Mouse (Mus musculus): ENCODE data around the gene Dpp7. TPM values are rescaled to one million over a fixed set of nuclear protein-coding genes. Genes with fewer than 3 reads are reported as not detected.

The Dpp7 gene
- total RNA-seq, 1 experiment = 60.2 TPM

GRCm38 (mm10) chr2:25311491-25311891 lies 44.7 kb downstream of the Dpp7 start:
- H3K4me1 ChIP-seq (ENCODE audit: control insufficient read depth in 2 of 2, insufficient read depth in 2 of 2, low read length in 2 of 2, poor library complexity in 1 of 2) = peaks cover 3 to 16% of the 10 kb centered on the region in 2 experiments; a peak in 3 of 4 replicates
- no peak overlapping the region for H3K27ac ChIP-seq (ENCODE audit: insufficient read depth, low read depth, low read length, poor library complexity, severe bottlenecking)
- in situ Hi-C loops (cut with MboI; ENCODE audit: low sequenced_read_pairs in 2 of 2, unreplicated experiment in 2 of 2) = no loop called here
- no peaks in the 10 kb centered on the region for H3K9me3 ChIP-seq (ENCODE audit: control insufficient read depth, insufficient read depth, low read depth, low read length)
- peak overlapping the region; percentile 64 to 82 for H3K4me3 ChIP-seq (ENCODE audit: insufficient read depth in 1 of 2, low read depth in 1 of 2, low read length in 2 of 2, poor library complexity in 1 of 2, severe bottlenecking in 1 of 2)
- no peaks in the 10 kb centered on the region for H3K36me3 ChIP-seq (ENCODE audit: control insufficient read depth, insufficient read depth, low read length, poor library complexity, severe bottlenecking)
- no peak for DNase-seq (ENCODE audit: low read depth, low spot score)
- no peak for TF ChIP-seq HCFC1 (IDR thresholded peaks at IDR 0.05; ENCODE audit: borderline replicate concordance, insufficient read depth, low read length)
- TF ChIP-seq ZNF384 (IDR thresholded peaks at IDR 0.05; ENCODE audit: low read depth, low read length) = no peak
- no peak for TF ChIP-seq ZC3H11A (IDR thresholded peaks at IDR 0.05; ENCODE audit: borderline replicate concordance, low read depth, low read length)
- no peak for TF ChIP-seq MAFK (IDR thresholded peaks at IDR 0.05; ENCODE audit: insufficient read depth, low read depth, low read length)
- TF ChIP-seq CHD2 (IDR thresholded peaks at IDR 0.05; ENCODE audit: low read depth, low read length) = no peak
- H3K9ac ChIP-seq (ENCODE audit: insufficient read depth, low read depth, low read length, poor library complexity, severe bottlenecking) = no peak overlapping the region

DNA sequence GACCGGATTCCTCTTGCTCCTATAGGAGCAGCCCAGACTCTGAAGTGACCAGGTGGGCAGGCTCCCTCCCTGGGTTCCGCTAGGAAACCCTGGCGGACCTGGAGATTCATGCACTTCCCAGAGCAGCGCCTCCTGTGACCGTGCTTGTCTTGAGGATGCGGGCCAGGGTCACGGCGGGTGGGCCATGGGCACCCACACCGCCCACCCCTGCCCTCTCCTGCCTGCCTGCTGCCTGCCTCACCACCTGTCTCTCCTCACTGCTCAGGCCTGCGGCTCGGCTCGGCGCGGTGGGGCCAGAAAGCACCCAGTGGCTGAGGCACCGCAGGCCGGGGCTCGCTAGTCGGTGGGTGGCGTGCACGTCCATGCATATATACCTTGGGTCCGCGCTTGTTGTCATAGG lies 45.2 kb downstream of the Dpp7 start:
- no peaks in the 10 kb centered on the region for H3K36me3 ChIP-seq (ENCODE audit: control insufficient read depth, insufficient read depth, low read length, poor library complexity, severe bottlenecking)
- TF ChIP-seq ZNF384 (IDR thresholded peaks at IDR 0.05; ENCODE audit: low read depth, low read length) = no peak
- no peak for TF ChIP-seq ZC3H11A (IDR thresholded peaks at IDR 0.05; ENCODE audit: borderline replicate concordance, low read depth, low read length)
- no peak for TF ChIP-seq MAFK (IDR thresholded peaks at IDR 0.05; ENCODE audit: insufficient read depth, low read depth, low read length)
- no peak for TF ChIP-seq HCFC1 (IDR thresholded peaks at IDR 0.05; ENCODE audit: borderline replicate concordance, insufficient read depth, low read length)
- TF ChIP-seq CHD2 (IDR thresholded peaks at IDR 0.05; ENCODE audit: low read depth, low read length) = no peak
- peaks cover 3 to 16% of the 10 kb centered on the region in 2 experiments; a peak in 3 of 4 replicates for H3K4me1 ChIP-seq (ENCODE audit: control insufficient read depth in 2 of 2, insufficient read depth in 2 of 2, low read length in 2 of 2, poor library complexity in 1 of 2)
- no peak overlapping the region for H3K27ac ChIP-seq (ENCODE audit: insufficient read depth, low read depth, low read length, poor library complexity, severe bottlenecking)
- in situ Hi-C loops (cut with MboI; ENCODE audit: low sequenced_read_pairs in 2 of 2, unreplicated experiment in 2 of 2) = no loop called here
- no peaks in the 10 kb centered on the region for H3K9me3 ChIP-seq (ENCODE audit: control insufficient read depth, insufficient read depth, low read depth, low read length)
- peak overlapping the region; percentile 64 for H3K9ac ChIP-seq (ENCODE audit: insufficient read depth, low read depth, low read length, poor library complexity, severe bottlenecking)
- peak overlapping the region; percentile 64 to 82 for H3K4me3 ChIP-seq (ENCODE audit: insufficient read depth in 1 of 2, low read depth in 1 of 2, low read length in 2 of 2, poor library complexity in 1 of 2, severe bottlenecking in 1 of 2)
- no peak for DNase-seq (ENCODE audit: low read depth, low spot score)

DNA sequence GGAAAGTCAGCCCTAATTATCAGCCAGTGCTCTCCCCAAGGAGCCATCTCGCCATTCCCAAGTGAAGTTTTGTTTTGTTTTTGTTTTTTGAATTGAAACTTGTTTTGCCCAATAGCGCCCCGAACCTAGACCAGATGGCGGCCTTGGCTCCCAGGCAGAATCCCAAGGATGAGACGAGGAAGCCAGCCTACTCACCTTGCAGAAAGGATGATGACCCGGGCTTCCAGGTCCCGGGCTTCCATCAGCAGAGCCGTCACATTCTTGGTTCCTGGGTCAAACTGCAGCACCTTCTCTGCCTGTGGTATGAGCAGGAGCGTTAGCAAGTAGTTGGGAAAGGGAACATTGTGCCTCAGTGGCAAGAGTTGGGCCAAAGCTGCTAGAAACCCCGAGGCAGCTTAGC lies 46.0 kb downstream of the Dpp7 start:
- in situ Hi-C loops (cut with MboI; ENCODE audit: low sequenced_read_pairs in 2 of 2, unreplicated experiment in 2 of 2) = no loop called here
- no peaks in the 10 kb centered on the region for H3K36me3 ChIP-seq (ENCODE audit: control insufficient read depth, insufficient read depth, low read length, poor library complexity, severe bottlenecking)
- no peak overlapping the region for H3K27ac ChIP-seq (ENCODE audit: insufficient read depth, low read depth, low read length, poor library complexity, severe bottlenecking)
- 0 out of 2 replicates have a peak overlapping the region, but pooled peaks have one; percentile 2 for H3K9ac ChIP-seq (ENCODE audit: insufficient read depth, low read depth, low read length, poor library complexity, severe bottlenecking)
- peak overlapping the region in 1 of 2 experiments; percentile 64; a peak in 1 of 4 replicates for H3K4me3 ChIP-seq (ENCODE audit: insufficient read depth in 1 of 2, low read depth in 1 of 2, low read length in 2 of 2, poor library complexity in 1 of 2, severe bottlenecking in 1 of 2)
- peaks cover 3 to 18% of the 10 kb centered on the region in 2 experiments; a peak in 3 of 4 replicates for H3K4me1 ChIP-seq (ENCODE audit: control insufficient read depth in 2 of 2, insufficient read depth in 2 of 2, low read length in 2 of 2, poor library complexity in 1 of 2)
- no peak for DNase-seq (ENCODE audit: low read depth, low spot score)
- TF ChIP-seq CHD2 (IDR thresholded peaks at IDR 0.05; ENCODE audit: low read depth, low read length) = no peak
- no peak for TF ChIP-seq HCFC1 (IDR thresholded peaks at IDR 0.05; ENCODE audit: borderline replicate concordance, insufficient read depth, low read length)
- TF ChIP-seq ZC3H11A (IDR thresholded peaks at IDR 0.05; ENCODE audit: borderline replicate concordance, low read depth, low read length) = no peak
- no peaks in the 10 kb centered on the region for H3K9me3 ChIP-seq (ENCODE audit: control insufficient read depth, insufficient read depth, low read depth, low read length)

DNA sequence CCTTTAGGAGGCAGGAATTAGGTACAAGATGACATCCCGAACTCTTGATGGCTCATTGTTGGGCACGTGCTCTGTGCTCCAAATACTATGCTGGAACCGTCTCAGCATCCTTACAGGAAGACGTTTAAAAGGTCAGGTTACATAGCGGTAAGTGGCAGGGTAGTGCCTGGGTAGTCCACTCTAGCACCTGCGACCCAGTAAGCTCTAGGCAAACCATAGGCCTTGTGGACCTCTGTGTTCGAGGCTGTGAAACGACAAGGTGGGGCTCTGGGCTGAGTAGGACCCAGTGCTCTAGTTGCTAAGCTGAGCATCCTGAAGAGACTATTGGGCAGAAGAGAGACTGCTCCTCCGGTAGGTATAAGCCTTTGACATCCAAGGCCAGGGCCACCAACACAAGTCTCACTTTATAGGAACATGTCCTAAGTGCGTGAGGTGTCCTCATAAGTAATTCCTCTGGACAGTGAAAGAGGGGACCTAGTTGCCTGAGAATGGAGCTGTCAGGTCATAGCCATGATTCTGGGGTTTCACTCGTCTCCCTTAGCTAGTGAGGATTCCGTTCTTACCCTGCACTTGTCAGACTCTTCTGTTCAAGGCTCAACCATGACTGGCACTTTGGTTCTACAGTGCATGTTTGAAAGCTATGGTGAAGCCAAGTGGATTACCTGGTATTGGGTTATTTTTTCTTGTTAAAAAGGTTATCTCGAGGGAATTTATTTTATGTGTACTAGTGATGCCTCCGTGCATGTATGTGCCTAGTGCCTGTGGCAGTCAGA lies 50.4 kb downstream of the Dpp7 start:
- no peak for TF ChIP-seq HCFC1 (IDR thresholded peaks at IDR 0.05; ENCODE audit: borderline replicate concordance, insufficient read depth, low read length)
- TF ChIP-seq CHD2 (IDR thresholded peaks at IDR 0.05; ENCODE audit: low read depth, low read length) = no peak
- TF ChIP-seq ZNF384 (IDR thresholded peaks at IDR 0.05; ENCODE audit: low read depth, low read length) = no peak
- TF ChIP-seq ZC3H11A (IDR thresholded peaks at IDR 0.05; ENCODE audit: borderline replicate concordance, low read depth, low read length) = no peak
- TF ChIP-seq MAFK (IDR thresholded peaks at IDR 0.05; ENCODE audit: insufficient read depth, low read depth, low read length) = no peak
- H3K27ac ChIP-seq (ENCODE audit: insufficient read depth, low read depth, low read length, poor library complexity, severe bottlenecking) = no peak overlapping the region
- no peaks in the 10 kb centered on the region for H3K9me3 ChIP-seq (ENCODE audit: control insufficient read depth, insufficient read depth, low read depth, low read length)
- H3K36me3 ChIP-seq (ENCODE audit: control insufficient read depth, insufficient read depth, low read length, poor library complexity, severe bottlenecking) = peaks cover 2% of the 10 kb centered on the region; the same call in 1 of the 2 replicates
- H3K9ac ChIP-seq (ENCODE audit: insufficient read depth, low read depth, low read length, poor library complexity, severe bottlenecking) = 0 out of 2 replicates have a peak overlapping the region, but pooled peaks have one; percentile 57
- H3K4me1 ChIP-seq (ENCODE audit: control insufficient read depth in 2 of 2, insufficient read depth in 2 of 2, low read length in 2 of 2, poor library complexity in 1 of 2) = peaks cover 0 to 3% of the 10 kb centered on the region in 2 experiments; a peak in 1 of 4 replicates
- H3K4me3 ChIP-seq (ENCODE audit: insufficient read depth in 1 of 2, low read depth in 1 of 2, low read length in 2 of 2, poor library complexity in 1 of 2, severe bottlenecking in 1 of 2) = peak overlapping the region in 1 of 2 experiments; percentile 56; a peak in 2 of 4 replicates
- in situ Hi-C loops (cut with MboI; ENCODE audit: low sequenced_read_pairs in 2 of 2, unreplicated experiment in 2 of 2) = no loop called here
- no peak for DNase-seq (ENCODE audit: low read depth, low spot score)

Measured in ES-E14 (cell line).